Mouse (Mus musculus) lung, postnatal 0 days (tissue): ENCODE results near the gene Chst8. TPM values are rescaled to one million over a fixed set of nuclear protein-coding genes. Genes with fewer than 3 reads are reported as not detected.

Source experiments
- ATAC-seq: fragments of 200-750 bp; cut with Nextera tagmentation; 2 replicates; pipeline ENCODE4 v1.8.0; 2017; ENCODE audit warnings: moderate library complexity
- DNase-seq: peaks from one replicate; pipeline ENCODE4 v3.0.0-alpha.2; 2016; ENCODE audit warnings: low spot score
- H3K27ac ChIP-seq: fragments of 300-500 bp; sonication (generic); 2 replicates; pipeline ENCODE4 v1.5.1; 2014; ENCODE audit warnings: antibody characterized with exemption, mild to moderate bottlenecking, low read length, mixed read lengths
- H3K27me3 ChIP-seq: fragments of 300-500 bp; sonication (generic); replicated peaks from 2 replicates; pipeline ENCODE4 v1.6.1; 2014; ENCODE audit warnings: low read length, mixed read lengths; ENCODE audit not compliant: insufficient read depth
- H3K36me3 ChIP-seq: fragments of 300-500 bp; sonication (generic); 2 replicates; pipeline ENCODE4 v1.6.1; 2014; ENCODE audit warnings: low read length, mixed read lengths; ENCODE audit not compliant: insufficient read depth
- H3K4me1 ChIP-seq: fragments of 300-500 bp; sonication (generic); 2 replicates; pipeline ENCODE4 v1.6.1; 2014; ENCODE audit warnings: antibody characterized with exemption, low read depth, low read length, mixed read lengths; ENCODE audit not compliant: insufficient read depth
- H3K4me2 ChIP-seq: fragments of 300-500 bp; sonication (generic); replicated peaks from 2 replicates; pipeline ENCODE4 v1.6.1; 2014; ENCODE audit warnings: low read depth, mild to moderate bottlenecking, low read length, moderate library complexity, mixed read lengths
- H3K4me3 ChIP-seq: fragments of 300-500 bp; sonication (generic); 2 replicates; pipeline ENCODE4 v1.5.1; 2014; ENCODE audit warnings: low read depth, low read length
- H3K9ac ChIP-seq: fragments of 300-500 bp; sonication (generic); replicated peaks from 2 replicates; pipeline ENCODE4 v1.6.1; 2014; ENCODE audit warnings: low read depth, mild to moderate bottlenecking
- H3K9me3 ChIP-seq: fragments of 300-500 bp; sonication (generic); 2 replicates; pipeline ENCODE4 v1.6.1; 2016; ENCODE audit warnings: low read length, mixed read lengths
- CTCF ChIP-seq: IDR thresholded peaks from 2 replicates; pipeline ENCODE4 v1.5.1; 2016; ENCODE audit warnings: antibody characterized with exemption, mild to moderate bottlenecking
- EP300 ChIP-seq: IDR thresholded peaks from 2 replicates; pipeline ENCODE4 v1.6.1; 2016; ENCODE audit warnings: antibody characterized with exemption, mild to moderate bottlenecking, control low read depth
- WGBS: fragments of 180-500 bp; shearing (Covaris S2); extraction: QIAGEN DNeasy Blood & Tissue Kit; methylation state at CpG from one replicate; pipeline ENCODE4 v1.1.7; 2014; 5-methylcytosine and 5-hydroxymethylcytosine counted together
- polyA plus RNA-seq: library from polyadenylated mRNA; unstranded; fragments of >200 nt; fragmentation: Nextera tagmentation; extraction: Ambion mirVana; gene quantifications from 2 replicates; pipeline ENCODE4 v1.2.1, GENCODE M21; 2015

The Chst8 gene
- polyA plus RNA-seq, 1 experiment from 2014 or later, result 5.9 TPM

GRCm38 (mm10) chr7:34646144-34646795 lies 166.2 kb downstream of the Chst8 start:
- DNase-seq, result no peak
- Histone ChIP-seq H3K36me3 (no peaks in the 10 kb centered on the region; the same call in 1 of the 2 replicates), H3K9me3 (no peaks in the 10 kb centered on the region), H3K4me3 (no peak overlapping the region), H3K4me1 (no peaks in the 10 kb centered on the region), H3K4me2 (no peak overlapping the region), H3K27ac (no peak overlapping the region), H3K27me3 (no peaks in the 10 kb centered on the region), H3K9ac (no peak overlapping the region; the same call in 1 of the 2 replicates)
- no peak for ATAC-seq
- TF ChIP-seq CTCF (no peak), EP300 (no peak)
- 71% methylated on average over 12 of the region's 12 CpGs for WGBS

DNA sequence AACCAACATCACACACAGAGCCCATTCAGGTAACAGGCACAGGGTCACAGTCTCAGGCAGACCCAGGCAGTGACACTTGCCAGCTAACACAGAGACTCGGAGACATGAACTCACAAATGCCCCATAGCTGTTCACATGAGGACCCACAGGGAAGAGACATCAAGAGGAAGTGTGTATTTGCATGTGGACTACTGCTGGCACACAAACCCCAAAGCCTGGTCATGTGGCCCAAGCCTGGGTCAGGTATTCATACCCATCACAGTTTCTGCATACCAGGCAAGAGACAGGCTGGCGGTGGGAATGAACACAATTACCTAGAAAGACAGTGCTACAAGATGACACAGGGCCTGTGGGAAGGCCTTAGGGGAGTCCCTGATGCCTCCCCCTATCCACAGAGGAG lies 166.9 kb downstream of the Chst8 start:
- Histone ChIP-seq H3K27ac (no peak overlapping the region), H3K9me3 (no peaks in the 10 kb centered on the region), H3K4me1 (no peaks in the 10 kb centered on the region), H3K27me3 (no peaks in the 10 kb centered on the region), H3K4me2 (no peak overlapping the region), H3K9ac (no peak overlapping the region), H3K4me3 (no peak overlapping the region), H3K36me3 (no peaks in the 10 kb centered on the region; the same call in 1 of the 2 replicates)
- ATAC-seq (no peak), DNase-seq (no peak)
- WGBS, result 85% methylated on average over 2 of the region's 2 CpGs
- TF ChIP-seq EP300 (no peak), CTCF (no peak)

DNA sequence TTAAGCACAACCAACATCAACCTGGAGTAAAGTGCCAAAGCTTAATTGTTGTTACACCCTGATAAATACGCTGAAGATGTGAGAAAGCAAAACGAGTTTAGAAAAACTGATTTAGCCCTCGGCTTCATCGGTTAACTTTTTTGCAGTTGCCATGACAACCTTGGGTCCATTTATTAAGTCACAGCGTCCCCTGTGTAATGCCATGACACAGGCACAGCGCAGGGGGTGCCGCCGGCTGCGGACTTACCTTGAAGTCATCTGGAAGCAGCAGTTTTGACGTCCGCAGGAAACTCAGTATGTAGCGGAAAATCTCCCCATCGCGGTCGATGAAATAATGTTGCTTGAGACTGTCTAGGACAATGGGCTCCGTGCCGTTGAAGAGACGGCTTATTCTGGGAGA lies 167.9 kb downstream of the Chst8 start:
- H3K9me3 ChIP-seq, result no peaks in the 10 kb centered on the region
- WGBS, result 85% methylated on average over 18 of the region's 18 CpGs
- no peak overlapping the region for H3K4me3 ChIP-seq

DNA sequence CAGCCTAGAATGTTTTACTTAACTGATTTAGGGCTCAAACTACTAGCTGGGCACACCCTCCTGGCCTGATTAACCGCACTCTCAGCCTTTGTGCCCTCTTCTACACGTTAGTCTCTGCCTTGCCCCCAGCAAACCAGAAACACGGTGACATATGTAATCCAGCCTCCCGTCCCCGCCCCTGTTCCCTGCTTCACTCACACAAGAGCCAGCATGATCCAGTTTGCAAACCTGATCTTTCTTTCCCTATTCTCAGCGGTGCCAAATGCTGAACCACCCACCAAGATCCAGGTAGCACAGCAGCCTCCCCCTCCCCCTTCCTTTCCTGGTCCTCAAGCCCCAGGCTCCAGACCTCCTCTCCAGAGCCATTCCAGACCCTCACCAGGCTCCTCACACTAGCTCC lies 169.2 kb downstream of the Chst8 start:
- DNase-seq (no peak), ATAC-seq (no peak)
- H3K9me3 ChIP-seq, result no peaks in the 10 kb centered on the region
- H3K27ac ChIP-seq, result no peak overlapping the region
- H3K4me1 ChIP-seq, result no peaks in the 10 kb centered on the region
- 82% methylated on average over 6 of the region's 6 CpGs for WGBS
- no peaks in the 10 kb centered on the region; the same call in 1 of the 2 replicates for H3K36me3 ChIP-seq
- H3K4me3 ChIP-seq, result no peak overlapping the region
- H3K9ac ChIP-seq, result no peak overlapping the region
- no peak overlapping the region for H3K4me2 ChIP-seq
- no peak for TF ChIP-seq EP300
- TF ChIP-seq CTCF, result no peak
- H3K27me3 ChIP-seq, result no peaks in the 10 kb centered on the region

More for the DNA sequence above, 167.9 kb downstream of the Chst8 start:
- Histone ChIP-seq H3K4me1 (no peaks in the 10 kb centered on the region), H3K36me3 (no peaks in the 10 kb centered on the region; the same call in 1 of the 2 replicates), H3K4me2 (no peak overlapping the region), H3K9ac (no peak overlapping the region), H3K27ac (no peak overlapping the region), H3K27me3 (no peaks in the 10 kb centered on the region)
- TF ChIP-seq EP300, result no peak
- no peak for TF ChIP-seq CTCF
- DNase-seq (no peak), ATAC-seq (no peak)

DNA sequence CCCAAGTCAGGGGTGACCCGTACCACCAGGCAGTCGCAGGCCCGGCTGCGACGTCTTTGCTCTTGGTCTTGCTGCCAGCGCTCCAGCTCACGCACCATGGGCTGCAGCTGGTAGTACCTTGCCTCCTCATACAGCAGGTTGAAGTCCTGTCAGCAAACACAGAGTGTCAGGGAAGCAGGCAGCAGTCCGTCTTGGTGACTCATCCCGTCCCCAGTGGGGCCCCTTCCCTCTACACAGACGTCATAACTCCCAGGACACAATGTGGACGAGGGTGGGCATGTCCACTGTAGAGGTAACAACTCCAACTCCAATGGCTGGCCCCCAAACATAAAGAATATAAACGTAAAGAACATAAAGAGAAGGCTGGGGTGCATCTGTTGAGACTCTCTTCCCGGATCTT lies 170.5 kb downstream of the Chst8 start:
- DNase-seq (no peak), ATAC-seq (no peak)
- WGBS, result 80% methylated on average over 13 of the region's 13 CpGs
- Histone ChIP-seq H3K9me3 (no peaks in the 10 kb centered on the region), H3K27me3 (no peaks in the 10 kb centered on the region), H3K36me3 (no peaks in the 10 kb centered on the region; the same call in 1 of the 2 replicates), H3K4me2 (no peak overlapping the region), H3K9ac (no peak overlapping the region), H3K4me3 (no peak overlapping the region), H3K4me1 (no peaks in the 10 kb centered on the region), H3K27ac (no peak overlapping the region)
- TF ChIP-seq EP300 (no peak), CTCF (no peak)

- H3K27ac ChIP-seq, result no peak overlapping the region
Observed at GRCm38 (mm10) chr7:34639798-34640197, 172.7 kb downstream of the Chst8 start.

More at GRCm38 (mm10) chr7:34639798-34640197, 172.7 kb downstream of the Chst8 start:
- Histone ChIP-seq H3K27me3 (no peaks in the 10 kb centered on the region), H3K36me3 (no peaks in the 10 kb centered on the region; the same call in 1 of the 2 replicates), H3K4me3 (no peak overlapping the region), H3K4me1 (no peaks in the 10 kb centered on the region), H3K9ac (no peak overlapping the region), H3K4me2 (no peak overlapping the region), H3K9me3 (no peaks in the 10 kb centered on the region)
- no peak for DNase-seq
- no peak for ATAC-seq
- TF ChIP-seq EP300, result no peak
- no peak for TF ChIP-seq CTCF
- WGBS, result 91% methylated on average over 11 of the region's 11 CpGs
